Mouse (Mus musculus) embryonic facial prominence, embryonic 12.5 days (tissue): ENCODE measurements at regions not wholly inside any gene's neighbourhood (a gene's known extent, or its start where the extent isn't known, plus 50 kb on each side); places are given as distances from the start of the nearest gene placed in this dataset.
A peak's percentile ranks its signal among the peaks of the same experiment; 100 is the strongest.

Experiments
- ATAC-seq: fragments of 200-750 bp; cut with Nextera tagmentation; 2 replicates; pipeline ENCODE4 v1.8.0; 2017; ENCODE audit not compliant: insufficient number of reproducible peaks, insufficient read depth, low FRiP score, low TSS enrichment
- H3K27ac ChIP-seq: fragments of 300-500 bp; sonication (generic); 2 replicates; pipeline ENCODE4 v1.5.1; 2016; ENCODE audit warnings: mild to moderate bottlenecking
- H3K27me3 ChIP-seq: fragments of 300-500 bp; sonication (generic); 2 replicates; pipeline ENCODE4 v1.6.1; 2016; ENCODE audit warnings: mild to moderate bottlenecking, moderate library complexity
- H3K36me3 ChIP-seq: fragments of 300-500 bp; sonication (generic); 2 replicates; pipeline ENCODE4 v1.6.1; 2016; ENCODE audit warnings: mild to moderate bottlenecking
- H3K4me1 ChIP-seq: fragments of 300-500 bp; sonication (generic); 2 replicates; pipeline ENCODE4 v1.6.1; 2016
- H3K4me2 ChIP-seq: fragments of 300-500 bp; sonication (generic); replicated peaks from 2 replicates; pipeline ENCODE4 v1.6.1; 2016; ENCODE audit warnings: mild to moderate bottlenecking, moderate library complexity
- H3K4me3 ChIP-seq: fragments of 300-500 bp; sonication (generic); 2 replicates; pipeline ENCODE4 v1.5.1; 2016; ENCODE audit warnings: mild to moderate bottlenecking
- H3K9ac ChIP-seq: fragments of 300-500 bp; sonication (generic); 2 replicates; pipeline ENCODE4 v1.6.1; 2016; ENCODE audit warnings: mild to moderate bottlenecking, moderate library complexity
- H3K9me3 ChIP-seq: fragments of 300-500 bp; sonication (generic); 2 replicates; pipeline ENCODE4 v1.6.1; 2016; ENCODE audit warnings: mild to moderate bottlenecking, moderate library complexity
- WGBS: fragments of 180-500 bp; shearing (Covaris S2); methylation state at CpG from one replicate; pipeline ENCODE4 v1.1.7; 2016; 5-methylcytosine and 5-hydroxymethylcytosine counted together

- Histone ChIP-seq H3K4me1 (no peaks in the 10 kb centered on the region), H3K9me3 (no peaks in the 10 kb centered on the region), H3K36me3 (no peaks in the 10 kb centered on the region), H3K27me3 (no peaks in the 10 kb centered on the region), H3K4me3 (no peak overlapping the region), H3K9ac (no peak overlapping the region), H3K27ac (no peak overlapping the region), H3K4me2 (no peak overlapping the region)
- ATAC-seq = no peak
Observed at GRCm38 (mm10) chr2:48513848-48514247, 300.1 kb upstream of the Acvr2a start.

- Histone ChIP-seq H3K4me2 (no peak overlapping the region), H3K4me1 (0 out of 2 replicates have a peak, but pooled peaks cover 2% of the 10 kb centered on the region), H3K27ac (no peak overlapping the region), H3K27me3 (no peaks in the 10 kb centered on the region), H3K4me3 (no peak overlapping the region), H3K9me3 (no peaks in the 10 kb centered on the region), H3K36me3 (no peaks in the 10 kb centered on the region), H3K9ac (no peak overlapping the region)
- ATAC-seq = no peak
- 63% methylated on average over 5 of the region's 5 CpGs for WGBS
Observed at GRCm38 (mm10) chr2:48519838-48520404, 294.0 kb upstream of the Acvr2a start.

DNA sequence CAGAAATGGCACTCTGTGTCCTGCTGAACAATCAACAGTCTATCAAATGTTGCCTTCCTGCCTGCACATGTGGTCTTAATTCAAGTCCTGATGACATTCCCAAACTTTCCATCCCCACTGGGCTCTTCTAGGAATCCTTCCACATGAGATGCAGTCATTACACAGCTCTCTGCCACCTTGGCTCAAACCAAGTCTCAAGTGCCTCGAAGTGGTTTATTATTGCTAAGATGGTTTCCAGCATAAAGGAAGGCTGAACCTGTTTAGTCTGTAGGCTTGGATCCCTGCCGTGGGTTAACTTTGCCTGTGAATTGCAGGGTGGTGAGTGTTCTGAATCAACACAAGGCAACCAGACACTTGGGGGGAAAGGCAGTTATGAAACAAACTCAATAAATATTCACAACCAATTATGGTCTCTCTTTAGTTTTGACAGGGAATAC is 293.4 kb upstream of the Acvr2a start:
- no peak overlapping the region for H3K4me3 ChIP-seq

GRCm38 (mm10) chr2:48535453-48535852 is 278.5 kb upstream of the Acvr2a start:
- Histone ChIP-seq H3K27me3 (no peaks in the 10 kb centered on the region), H3K4me1 (0 out of 2 replicates have a peak, but pooled peaks cover 3% of the 10 kb centered on the region), H3K36me3 (no peaks in the 10 kb centered on the region), H3K9me3 (no peaks in the 10 kb centered on the region), H3K4me3 (no peak overlapping the region), H3K27ac (no peak overlapping the region), H3K4me2 (no peak overlapping the region), H3K9ac (no peak overlapping the region)
- ATAC-seq = no peak
- 88% methylated on average over 2 of the region's 2 CpGs for WGBS

More for the DNA sequence above, 293.4 kb upstream of the Acvr2a start:
- ATAC-seq = no peak
- no peak overlapping the region for H3K4me2 ChIP-seq
- no peak overlapping the region for H3K9ac ChIP-seq
- no peaks in the 10 kb centered on the region for H3K27me3 ChIP-seq
- H3K9me3 ChIP-seq = no peaks in the 10 kb centered on the region
- H3K27ac ChIP-seq = no peak overlapping the region
- H3K36me3 ChIP-seq = no peaks in the 10 kb centered on the region
- 19% methylated on average over 2 of the region's 2 CpGs for WGBS
- H3K4me1 ChIP-seq = 0 out of 2 replicates have a peak, but pooled peaks cover 2% of the 10 kb centered on the region

GRCm38 (mm10) chr2:48536930-48537329 is 277.0 kb upstream of the Acvr2a start:
- Histone ChIP-seq H3K4me1 (0 out of 2 replicates have a peak, but pooled peaks cover 3% of the 10 kb centered on the region), H3K27me3 (no peaks in the 10 kb centered on the region), H3K4me2 (no peak overlapping the region), H3K36me3 (no peaks in the 10 kb centered on the region), H3K9me3 (no peaks in the 10 kb centered on the region), H3K9ac (no peak overlapping the region), H3K4me3 (no peak overlapping the region), H3K27ac (no peak overlapping the region)
- ATAC-seq = no peak
- WGBS = 81% methylated on average over 4 of the region's 4 CpGs

DNA sequence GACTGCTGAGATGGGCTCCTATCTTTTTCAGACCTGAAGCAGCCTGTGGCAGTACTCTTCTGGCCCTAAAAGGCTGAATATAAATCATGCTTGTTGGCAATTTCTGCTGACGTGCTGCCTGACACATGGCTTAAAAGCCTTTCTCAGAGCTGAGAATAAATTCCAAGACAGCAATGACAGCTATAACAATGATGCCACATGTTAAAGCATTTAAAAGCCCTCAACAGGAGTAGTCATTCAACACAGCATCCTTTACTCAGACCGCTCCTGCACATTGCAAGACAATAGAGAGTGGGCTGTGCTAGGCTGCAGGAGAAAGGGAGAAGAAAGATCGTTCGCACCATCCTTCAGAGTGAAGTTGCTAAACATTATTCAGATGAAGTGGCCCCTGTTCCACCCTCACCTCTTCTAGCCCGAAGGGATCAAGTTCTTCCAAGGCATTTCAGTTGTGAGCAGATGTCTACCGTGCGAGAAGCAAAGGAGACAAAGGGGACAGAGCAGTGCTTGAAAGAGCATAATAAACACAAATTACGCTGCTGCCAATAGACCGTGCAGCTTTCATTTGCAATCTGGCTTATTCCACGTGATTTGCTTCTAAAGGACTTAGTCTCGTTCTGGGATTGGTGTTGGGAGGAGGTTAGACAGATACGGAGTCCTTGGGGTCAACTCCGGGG is 275.1 kb upstream of the Acvr2a start:
- Histone ChIP-seq H3K27ac (no peak overlapping the region), H3K27me3 (no peaks in the 10 kb centered on the region), H3K9ac (no peak overlapping the region), H3K4me2 (peak overlapping the region; percentile 28), H3K9me3 (no peaks in the 10 kb centered on the region), H3K36me3 (no peaks in the 10 kb centered on the region), H3K4me1 (0 out of 2 replicates have a peak, but pooled peaks cover 3% of the 10 kb centered on the region), H3K4me3 (0 out of 2 replicates have a peak overlapping the region, but pooled peaks have one; percentile 1)
- peak; percentile 79 for ATAC-seq
- WGBS = 39% methylated on average over 13 of the region's 13 CpGs

- WGBS = 71% methylated on average over 4 of the region's 4 CpGs
- no peaks in the 10 kb centered on the region for H3K36me3 ChIP-seq
- H3K27me3 ChIP-seq = no peaks in the 10 kb centered on the region
- H3K27ac ChIP-seq = no peak overlapping the region
- H3K9me3 ChIP-seq = no peaks in the 10 kb centered on the region
- no peak overlapping the region for H3K9ac ChIP-seq
- 0 out of 2 replicates have a peak, but pooled peaks cover 3% of the 10 kb centered on the region for H3K4me1 ChIP-seq
- no peak overlapping the region for H3K4me3 ChIP-seq
- H3K4me2 ChIP-seq = no peak overlapping the region
- no peak for ATAC-seq
Observed at GRCm38 (mm10) chr2:48539465-48540055, 274.3 kb upstream of the Acvr2a start.

DNA sequence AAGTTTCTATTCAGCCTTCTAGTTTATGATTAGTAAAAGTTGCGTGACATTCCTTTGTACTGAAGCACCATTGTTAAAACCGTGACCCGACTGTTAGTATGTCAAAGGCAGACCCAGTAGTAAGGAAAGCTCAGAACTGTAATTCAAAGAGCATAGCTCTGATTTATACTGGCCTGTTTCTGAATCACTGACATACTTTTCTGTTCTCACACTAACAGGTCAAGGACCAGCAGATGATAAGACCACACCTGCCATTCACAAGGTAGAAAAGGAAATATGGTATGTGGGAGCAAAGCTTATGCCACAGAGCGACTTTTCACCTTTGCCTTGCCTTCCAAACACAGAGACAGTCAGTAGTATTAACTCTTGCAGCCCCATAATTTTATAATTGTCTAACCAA is 269.5 kb upstream of the Acvr2a start:
- H3K9me3 ChIP-seq = no peaks in the 10 kb centered on the region
- no peaks in the 10 kb centered on the region for H3K4me1 ChIP-seq
- H3K27ac ChIP-seq = no peak overlapping the region
- no peak overlapping the region for H3K9ac ChIP-seq
- H3K4me2 ChIP-seq = no peak overlapping the region
- H3K27me3 ChIP-seq = no peaks in the 10 kb centered on the region
- no peaks in the 10 kb centered on the region for H3K36me3 ChIP-seq
- ATAC-seq = no peak
- WGBS = 84% methylated on average over 4 of the region's 4 CpGs
- no peak overlapping the region for H3K4me3 ChIP-seq

GRCm38 (mm10) chr2:48545072-48545471 is 268.8 kb upstream of the Acvr2a start:
- H3K36me3 ChIP-seq = no peaks in the 10 kb centered on the region
- no peak for ATAC-seq
- 90% methylated on average over 4 of the region's 4 CpGs for WGBS
- no peak overlapping the region for H3K4me3 ChIP-seq
- H3K4me1 ChIP-seq = no peaks in the 10 kb centered on the region
- no peak overlapping the region for H3K9ac ChIP-seq
- no peak overlapping the region for H3K27ac ChIP-seq
- H3K27me3 ChIP-seq = no peaks in the 10 kb centered on the region
- H3K9me3 ChIP-seq = no peaks in the 10 kb centered on the region
- no peak overlapping the region for H3K4me2 ChIP-seq

- no peak for ATAC-seq
- 56% methylated on average over 4 of the region's 4 CpGs for WGBS
- no peak overlapping the region for H3K9ac ChIP-seq
- H3K36me3 ChIP-seq = no peaks in the 10 kb centered on the region
- no peak overlapping the region for H3K27ac ChIP-seq
- H3K4me3 ChIP-seq = no peak overlapping the region
- no peaks in the 10 kb centered on the region for H3K9me3 ChIP-seq
- H3K4me2 ChIP-seq = no peak overlapping the region
- no peaks in the 10 kb centered on the region for H3K4me1 ChIP-seq
- no peaks in the 10 kb centered on the region for H3K27me3 ChIP-seq
Observed at GRCm38 (mm10) chr2:48545679-48546078, 268.2 kb upstream of the Acvr2a start.

DNA sequence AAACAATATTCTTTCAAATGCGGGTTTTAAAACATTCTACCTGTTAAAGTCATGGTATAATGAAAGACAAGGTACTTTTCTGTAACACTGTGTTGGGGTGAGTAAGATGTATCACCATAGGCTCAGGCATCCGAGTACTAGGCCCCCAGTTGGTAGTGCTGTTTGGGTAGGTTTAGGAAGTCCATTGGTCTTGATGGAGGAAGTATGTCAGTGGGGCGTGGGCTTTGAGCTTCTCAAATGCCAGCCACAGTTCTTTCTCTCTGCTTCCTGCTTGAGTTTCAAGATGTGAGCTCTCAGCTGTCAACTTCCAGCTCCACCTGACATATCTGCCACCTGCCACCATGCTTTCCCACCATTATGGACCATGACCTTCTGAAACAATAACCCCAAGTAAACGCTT is 267.7 kb upstream of the Acvr2a start:
- H3K4me1 ChIP-seq = no peaks in the 10 kb centered on the region
- 88% methylated on average over 4 of the region's 4 CpGs for WGBS
- H3K9me3 ChIP-seq = no peaks in the 10 kb centered on the region
- no peak overlapping the region for H3K27ac ChIP-seq
- no peak overlapping the region for H3K4me3 ChIP-seq
- no peaks in the 10 kb centered on the region for H3K36me3 ChIP-seq
- no peak overlapping the region for H3K9ac ChIP-seq
- no peaks in the 10 kb centered on the region for H3K27me3 ChIP-seq
- ATAC-seq = no peak
- H3K4me2 ChIP-seq = no peak overlapping the region

GRCm38 (mm10) chr2:48556600-48556999 is 257.3 kb upstream of the Acvr2a start:
- no peak overlapping the region for H3K4me3 ChIP-seq
- H3K4me2 ChIP-seq = no peak overlapping the region
- H3K36me3 ChIP-seq = no peaks in the 10 kb centered on the region
- H3K27me3 ChIP-seq = no peaks in the 10 kb centered on the region
- 62% methylated on average over 3 of the region's 3 CpGs for WGBS
- H3K9me3 ChIP-seq = no peaks in the 10 kb centered on the region
- H3K4me1 ChIP-seq = no peaks in the 10 kb centered on the region
- ATAC-seq = no peak
- H3K27ac ChIP-seq = no peak overlapping the region
- no peak overlapping the region for H3K9ac ChIP-seq
